8 mouse cellular contexts compared by ENCODE assay signal in the genomic region with DNA sequence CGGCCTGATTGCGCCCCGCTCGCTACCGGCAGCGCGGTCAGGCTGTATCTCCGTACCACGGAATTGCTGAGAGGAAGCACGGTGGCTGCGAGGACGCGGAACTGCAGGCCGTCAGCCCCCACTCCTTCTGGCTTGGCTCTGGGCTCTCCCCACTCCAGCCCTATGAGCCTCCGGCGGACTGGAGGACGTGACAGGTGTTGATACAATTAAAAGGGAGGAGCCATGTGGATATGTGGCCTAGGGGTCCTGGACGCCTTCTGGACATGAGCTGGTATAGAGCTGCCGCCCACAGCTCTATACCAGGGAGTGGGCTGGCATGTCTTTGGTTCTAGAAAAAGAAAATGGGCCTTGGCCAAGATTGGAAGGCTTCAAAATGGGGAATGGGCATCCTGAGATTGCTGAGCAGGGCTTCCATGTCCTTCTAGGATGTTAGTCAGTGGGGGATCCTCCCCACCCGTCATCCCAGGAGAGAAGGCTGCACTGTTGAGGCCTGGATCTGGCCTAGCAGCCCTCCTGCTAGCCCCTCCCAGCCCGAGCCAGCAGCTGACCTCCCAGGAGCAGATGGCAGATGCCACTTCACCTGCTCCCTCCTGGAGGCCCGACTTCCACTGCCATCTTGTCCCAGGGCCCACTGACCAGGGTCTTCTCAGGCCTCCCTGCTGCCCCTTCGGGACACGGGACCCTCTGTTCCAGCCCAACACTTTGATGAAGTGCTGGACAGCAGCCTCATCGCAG. TPM values are rescaled to one million over a fixed set of nuclear protein-coding genes. Genes with fewer than 3 reads are reported as not detected.
DNase-seq lines count a peak whose midpoint lies in the region; ATAC-seq lines count a peak whose summit lies in the region.

No protein-coding gene starts in this region.

- peak; percentile 76 for ATAC-seq in midbrain, embryonic 12.5 days (ENCODE audit: low FRiP score, low read depth)

- H3K9me3 ChIP-seq in hindbrain, embryonic 10.5 days: no peaks in the 10 kb centered on the region
- H3K9me3 ChIP-seq in midbrain, embryonic 12.5 days: no peaks in the 10 kb centered on the region

- peak overlapping the region; percentile 87 for H3K4me3 ChIP-seq in hindbrain, embryonic 10.5 days
- H3K4me3 ChIP-seq in midbrain, embryonic 12.5 days: peak overlapping the region; percentile 85

- H3K4me1 ChIP-seq in hindbrain, embryonic 10.5 days (replicated peaks): peaks cover 51% of the 10 kb centered on the region
- peaks cover 39% of the 10 kb centered on the region for H3K4me1 ChIP-seq in midbrain, embryonic 12.5 days

- H3K9ac ChIP-seq in midbrain, embryonic 12.5 days (replicated peaks): peak overlapping the region; percentile 96

- no peaks in the 10 kb centered on the region for H3K36me3 ChIP-seq in hindbrain, embryonic 10.5 days
- H3K36me3 ChIP-seq in midbrain, embryonic 12.5 days: no peaks in the 10 kb centered on the region

- peak; percentile 45 to 53 for DNase-seq in frontal cortex, postnatal 36 days (ENCODE audit: low spot score in 2 of 2)
- DNase-seq in frontal cortex, adult 2 months (ENCODE audit: extremely low spot score in 1 of 2, low spot score in 1 of 2): no peak
- DNase-seq in retina, postnatal 1 day: peak; percentile 72
- no peak for DNase-seq in retina, embryonic 14.5 days (ENCODE audit: low spot score)
- DNase-seq in hindbrain, embryonic 10.5 days (ENCODE audit: low spot score): peak; percentile 38
- DNase-seq in gastrocnemius, postnatal 10 days: no peak
- no peak for DNase-seq in gastrocnemius, postnatal 4 days (ENCODE audit: low spot score in 2 of 2)

- WGBS in hindbrain, embryonic 10.5 days: 9% methylated on average over 25 of the region's 25 CpGs
- 8% methylated on average over 25 of the region's 25 CpGs for WGBS in midbrain, embryonic 12.5 days

- peak overlapping the region; percentile 97 for H3K27ac ChIP-seq in hindbrain, embryonic 10.5 days
- H3K27ac ChIP-seq in midbrain, embryonic 12.5 days (replicated peaks): peak overlapping the region; percentile 98

- H3K4me2 ChIP-seq in midbrain, embryonic 12.5 days (replicated peaks): peak overlapping the region; percentile 79

- peaks cover 68% of the 10 kb centered on the region for H3K27me3 ChIP-seq in hindbrain, embryonic 10.5 days (ENCODE audit: insufficient read depth, poor library complexity, severe bottlenecking)
- peaks cover 19% of the 10 kb centered on the region for H3K27me3 ChIP-seq in midbrain, embryonic 12.5 days

RNA-seq across cellular contexts. Expression of a gene that starts 0.9 kb away (rescaled TPM):
- 604 and 691 TPM in 2 replicates for polyA plus RNA-seq in frontal cortex, adult 2 months (2012; rRNA removed)
- 11.0 and 16.7 TPM in 2 replicates for polyA plus RNA-seq in hindbrain, embryonic 10.5 days (2016; fragmentation: Nextera tagmentation; extraction: Ambion mirVana)
- 24.8 and 29.4 TPM in 2 replicates for polyA plus RNA-seq in midbrain, embryonic 12.5 days (2016; fragmentation: Nextera tagmentation; extraction: Ambion mirVana)
- 1 to 10 TPM; 2.1 to 2.3 TPM for total RNA-seq in gastrocnemius, postnatal 10 days (2021)
- 1 to 10 TPM; 1.4 to 2.0 TPM for total RNA-seq in gastrocnemius, postnatal 4 days (2021)

RNA-seq across cellular contexts. Expression of a gene that starts 12.8 kb away (rescaled TPM):
- 159 and 186 TPM in 2 replicates for polyA plus RNA-seq in frontal cortex, adult 2 months (2012; rRNA removed)
- polyA plus RNA-seq in hindbrain, embryonic 10.5 days (2016; fragmentation: Nextera tagmentation; extraction: Ambion mirVana): 174 and 193 TPM in 2 replicates
- polyA plus RNA-seq in midbrain, embryonic 12.5 days (2016; fragmentation: Nextera tagmentation; extraction: Ambion mirVana): 59.1 and 68.8 TPM in 2 replicates
- 10 to 100 TPM; 51.5 to 57.4 TPM for total RNA-seq in gastrocnemius, postnatal 10 days (2021)
- 10 to 100 TPM; 46.3 to 51.6 TPM for total RNA-seq in gastrocnemius, postnatal 4 days (2021)

RNA-seq across cellular contexts. Expression of a gene that starts 13.7 kb away (rescaled TPM):
- polyA plus RNA-seq in frontal cortex, adult 2 months (2012; rRNA removed): 34.8 and 40.0 TPM in 2 replicates
- polyA plus RNA-seq in hindbrain, embryonic 10.5 days (2016; fragmentation: Nextera tagmentation; extraction: Ambion mirVana): 30.1 and 30.7 TPM in 2 replicates
- polyA plus RNA-seq in midbrain, embryonic 12.5 days (2016; fragmentation: Nextera tagmentation; extraction: Ambion mirVana): 28.3 and 28.5 TPM in 2 replicates
- total RNA-seq in gastrocnemius, postnatal 10 days (2021): 10 to 100 TPM in 1 of 2 experiments, 1 to 10 TPM in 1; 10.0 to 10.8 TPM
- 10 to 100 TPM; 12.2 to 13.7 TPM for total RNA-seq in gastrocnemius, postnatal 4 days (2021)

RNA-seq across cellular contexts. Expression of a gene that starts 14.3 kb away (rescaled TPM):
- polyA plus RNA-seq in frontal cortex, adult 2 months (2012; rRNA removed): 1.4 and 2.0 TPM in 2 replicates
- polyA plus RNA-seq in hindbrain, embryonic 10.5 days (2016; fragmentation: Nextera tagmentation; extraction: Ambion mirVana): 3.4 and 4.5 TPM in 2 replicates
- polyA plus RNA-seq in midbrain, embryonic 12.5 days (2016; fragmentation: Nextera tagmentation; extraction: Ambion mirVana): not detected in 2 replicates
- total RNA-seq in gastrocnemius, postnatal 10 days (2021): not detected
- total RNA-seq in gastrocnemius, postnatal 4 days (2021): under 1 TPM in 1 of 2 experiments, not detected in 1; 0.75 TPM

RNA-seq across cellular contexts. Expression of a gene that starts 17.1 kb away (rescaled TPM):
- polyA plus RNA-seq in frontal cortex, adult 2 months (2012; rRNA removed): 158 and 169 TPM in 2 replicates
- 68.1 and 76.0 TPM in 2 replicates for polyA plus RNA-seq in hindbrain, embryonic 10.5 days (2016; fragmentation: Nextera tagmentation; extraction: Ambion mirVana)
- polyA plus RNA-seq in midbrain, embryonic 12.5 days (2016; fragmentation: Nextera tagmentation; extraction: Ambion mirVana): 81.8 and 86.1 TPM in 2 replicates
- 10 to 100 TPM; 38.3 to 39.4 TPM for total RNA-seq in gastrocnemius, postnatal 10 days (2021)
- 10 to 100 TPM; 45.6 to 45.8 TPM for total RNA-seq in gastrocnemius, postnatal 4 days (2021)

Comparison
In these comparisons a context has a peak if more than half of its experiments do, and no peak if none do; other contexts are left out.
1. DNase-seq: peak in frontal cortex, postnatal 36 days (2 of 2), retina, postnatal 1 day (single experiment) and hindbrain, embryonic 10.5 days (single experiment); none in frontal cortex, adult 2 months (0 of 2), retina, embryonic 14.5 days (single experiment), gastrocnemius, postnatal 10 days (single experiment) and gastrocnemius, postnatal 4 days (0 of 2).
2. RNA of a gene that starts 0.9 kb away (polyA plus RNA-seq): 604 to 691 TPM in frontal cortex, adult 2 months; 24.8 to 29.4 TPM in midbrain, embryonic 12.5 days and 11.0 to 16.7 TPM in hindbrain, embryonic 10.5 days; every median in the first group is over 10 times any median in the second.